Mouse (Mus musculus) c-Kit-negative CD71-positive TER-119-positive erythroid progenitor cells, embryonic 14.5 days (primary cell): ENCODE data around the gene Usp50.

Experiments
- DNase-seq: peaks from one replicate; pipeline ENCODE4 v3.0.0-alpha.2; 2013; ENCODE audit warnings: low read depth, low spot score

Gene Usp50

GRCm38 (mm10) chr2:126665984-126666383 lies 117.3 kb downstream of the Usp50 start:
- DNase-seq: no peak

GRCm38 (mm10) chr2:126663481-126663880 lies 119.8 kb downstream of the Usp50 start:
- DNase-seq: no peak
